Mouse (Mus musculus) cerebellum, adult 2 months (tissue): ENCODE data around the gene Vmn1r5. TPM values are rescaled to one million over a fixed set of nuclear protein-coding genes. Genes with fewer than 3 reads are reported as not detected.

Source experiments
- DNase-seq, 2 experiments: peaks; one replicate each; pipeline ENCODE4 v3.0.0; 2021
- H3K27ac ChIP-seq: fragments of 200-500 bp; 2 replicates; pipeline ENCODE4 v1.5.1; 2012; ENCODE audit warnings: low read length, control low read depth, inconsistent platforms; ENCODE audit not compliant: insufficient read depth
- H3K27me3 ChIP-seq: fragments of 200-500 bp; 2 replicates; pipeline ENCODE4 v1.6.1; 2012; ENCODE audit warnings: inconsistent platforms, mild to moderate bottlenecking, low read length, moderate library complexity; ENCODE audit not compliant: control insufficient read depth, insufficient read depth
- H3K4me1 ChIP-seq: fragments of 200-500 bp; 2 replicates; pipeline ENCODE4 v1.6.1; 2011; ENCODE audit warnings: low read length; ENCODE audit not compliant: control insufficient read depth, insufficient read depth
- H3K4me3 ChIP-seq: fragments of 200-500 bp; replicated peaks from 2 replicates; pipeline ENCODE3; 2011; ENCODE audit warnings: mild to moderate bottlenecking, low read depth, low read length, control low read depth; ENCODE audit not compliant: insufficient read depth
- CTCF ChIP-seq: fragments of 200-500 bp; IDR thresholded peaks from 2 replicates; pipeline ENCODE4 v1.5.1; 2011; ENCODE audit warnings: low read depth, mild to moderate bottlenecking, control low read depth, low read length, moderate library complexity, borderline replicate concordance; ENCODE audit not compliant: insufficient read depth
- POLR2A ChIP-seq: fragments of 200-500 bp; IDR thresholded peaks from 2 replicates; pipeline ENCODE4 v1.6.1; 2011; ENCODE audit warnings: low read length, control low read depth, borderline replicate concordance; ENCODE audit not compliant: insufficient read depth
- WGBS: fragments of 180-500 bp; shearing (Covaris S2); methylation state at CpG from one replicate; pipeline ENCODE4 v1.1.7; 2018; 5-methylcytosine and 5-hydroxymethylcytosine counted together
- polyA plus RNA-seq: library from polyadenylated mRNA; depleted of rRNA; stranded (reverse); fragments of >200 nt; gene quantifications from 2 replicates; pipeline ENCODE4 v1.2.3, GENCODE M21; 2012; rRNA removed

Vmn1r5 gene
- polyA plus RNA-seq, result not detected in 2 replicates

DNA sequence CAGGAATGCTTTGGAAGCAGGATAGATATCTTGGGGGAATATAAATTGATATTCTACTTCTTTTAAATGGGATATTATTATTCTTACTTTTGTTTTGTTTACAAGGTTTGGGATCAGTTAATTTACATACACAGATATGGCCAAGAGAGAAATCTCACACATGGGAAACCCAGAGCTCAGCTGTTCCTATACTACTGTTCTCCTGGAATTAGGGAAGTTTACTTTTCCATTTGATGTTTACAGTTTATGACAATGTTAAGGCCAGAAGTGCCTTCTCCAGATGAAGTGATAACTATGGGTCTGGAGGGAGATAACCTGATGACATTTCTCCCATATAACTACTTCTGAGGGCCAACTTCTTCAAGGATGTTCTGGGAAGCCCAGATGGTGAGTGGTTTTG is at the start of gene Vmn1r5:
Gene Vmn1r5 (plus strand): TSS at position 301 of the 400 bp plus-strand sequence.
- Histone ChIP-seq H3K27ac (no peak within 1 kb of the TSS), H3K4me1 (no peaks in the 10 kb centered on the region), H3K4me3 (no peak within 1 kb of the TSS), H3K27me3 (no peaks in the 10 kb centered on the region)
- TF ChIP-seq CTCF, result no peak
- TF ChIP-seq POLR2A, result no peak
- DNase-seq, result no peak

DNA sequence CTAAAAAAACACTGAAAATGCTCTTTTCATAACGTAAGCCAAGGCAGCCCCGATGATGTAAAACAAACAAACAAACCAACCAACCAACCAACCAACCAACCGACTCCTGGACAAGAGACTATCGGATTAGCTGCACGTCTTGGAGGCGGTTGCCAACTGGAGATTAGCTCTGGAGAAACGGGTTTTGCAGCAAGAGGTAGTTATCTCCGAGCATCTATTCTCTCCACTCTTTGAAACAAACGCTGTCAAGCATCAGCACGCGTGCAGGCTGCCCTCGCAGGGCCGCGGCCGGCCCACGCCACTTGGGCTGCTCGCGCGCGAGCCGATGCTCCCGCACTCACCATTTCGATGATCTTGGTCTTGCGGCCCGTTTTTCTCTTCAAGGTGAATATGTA is 46.7 kb upstream of the Vmn1r5 start:
- DNase-seq, result no peak
- H3K4me3 ChIP-seq, result peak overlapping the region; percentile 85
- H3K27me3 ChIP-seq, result no peaks in the 10 kb centered on the region
- 1% methylated on average over 25 of the region's 25 CpGs for WGBS
- peak overlapping the region; percentile 58 for H3K27ac ChIP-seq
- TF ChIP-seq POLR2A, result no peak
- TF ChIP-seq CTCF, result no peak
- no peaks in the 10 kb centered on the region; the same call in 1 of the 2 replicates for H3K4me1 ChIP-seq

DNA sequence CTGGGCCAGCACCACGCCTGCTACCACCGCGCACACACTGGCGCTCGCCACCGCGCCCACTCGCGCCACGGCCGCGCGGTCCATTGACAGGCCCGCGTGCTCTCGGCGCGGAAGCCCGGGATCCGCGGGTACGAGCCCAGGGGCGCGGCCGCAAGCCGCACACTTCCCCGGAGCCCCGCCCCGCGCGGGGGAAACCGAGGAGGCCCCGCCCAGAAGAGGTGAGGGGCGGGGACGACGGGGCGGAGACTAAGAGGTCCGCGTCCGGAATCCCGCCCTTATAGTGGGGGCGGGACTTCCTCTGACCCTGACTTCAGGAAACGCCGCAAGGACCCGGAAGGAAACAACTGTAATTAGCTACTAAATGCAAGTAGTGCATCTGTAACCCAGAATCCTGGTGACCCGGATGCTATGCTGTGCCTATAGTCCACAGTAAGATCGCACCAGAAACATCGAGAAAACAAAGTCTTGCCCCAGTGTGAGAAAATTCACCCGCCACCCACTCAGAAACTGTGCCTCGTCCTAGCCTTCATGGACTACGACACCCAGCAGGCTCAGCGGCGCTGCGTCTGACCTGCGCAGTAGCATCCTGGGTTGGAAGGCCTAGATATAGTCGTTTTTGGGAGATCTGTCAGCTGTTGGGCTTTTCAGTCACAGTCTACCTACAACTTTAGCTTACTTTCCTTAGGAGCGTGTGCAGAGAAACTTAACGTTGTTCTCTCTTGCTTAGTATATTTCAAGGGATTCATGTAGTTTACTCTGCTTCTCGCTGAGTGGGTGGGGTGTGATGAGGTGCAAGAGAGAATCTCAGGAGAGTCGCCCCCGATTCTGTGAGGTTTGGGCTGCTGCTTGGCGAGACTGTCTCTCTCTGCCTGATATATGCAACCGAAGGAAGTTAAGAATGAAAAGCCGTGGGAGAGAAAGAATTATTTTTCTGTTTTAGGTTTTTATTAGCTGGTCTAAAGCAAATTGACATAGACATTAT is 46.1 kb upstream of the Vmn1r5 start, which contains the start of the genes Nt5c3 and Vmn1r4:
Gene Nt5c3 (minus strand): TSS at position 207 of the 982 bp plus-strand sequence.
Gene Vmn1r4 (plus strand): TSS at position 290 of the 982 bp plus-strand sequence.
- peak; percentile 94 to 95 for DNase-seq

DNA sequence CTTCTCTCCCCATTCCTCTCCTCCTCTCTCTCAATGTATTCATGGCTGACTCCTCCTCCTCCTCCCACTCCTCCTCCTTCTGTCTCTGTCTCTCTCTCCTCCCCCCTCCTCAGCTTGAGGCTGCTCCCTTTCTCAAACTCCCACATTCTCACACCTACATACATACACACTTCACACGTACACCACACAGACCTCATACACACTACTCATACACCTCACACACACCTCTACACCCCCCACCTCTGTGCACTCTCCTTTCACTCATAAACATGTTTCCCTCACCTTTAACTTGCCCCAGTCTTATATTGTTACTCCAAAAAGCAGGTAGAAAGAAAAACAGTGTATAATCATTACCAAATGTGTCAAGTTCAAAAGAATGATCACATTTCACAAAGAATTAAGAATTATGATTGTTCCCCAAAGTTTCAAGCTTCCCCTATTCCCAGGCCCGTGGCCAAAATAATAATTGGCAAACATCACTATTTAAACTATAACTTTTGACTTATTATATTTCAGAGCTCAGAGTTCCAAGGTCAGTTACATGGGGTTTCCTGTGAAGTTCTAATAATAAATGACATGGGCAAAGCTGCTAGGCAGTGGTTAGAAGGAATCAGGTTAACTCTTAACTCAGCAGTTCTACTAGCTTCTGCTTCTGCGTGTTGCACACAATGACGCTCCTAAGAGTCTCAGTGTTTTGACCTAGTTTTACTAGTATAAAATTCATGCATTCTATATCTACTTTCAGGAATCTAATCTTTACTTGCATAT is 38.2 kb upstream of the Vmn1r5 start:
- WGBS, result 73% methylated on average over 4 of the region's 4 CpGs
- H3K4me1 ChIP-seq, result no peaks in the 10 kb centered on the region
- TF ChIP-seq CTCF (no peak), POLR2A (no peak)
- no peaks in the 10 kb centered on the region for H3K27me3 ChIP-seq
- H3K27ac ChIP-seq, result no peak overlapping the region
- H3K4me3 ChIP-seq, result no peak overlapping the region
- no peak for DNase-seq

More for the DNA sequence above, 46.1 kb upstream of the Vmn1r5 start, which contains the start of the genes Nt5c3 and Vmn1r4:
- Histone ChIP-seq H3K27ac (peak within 1 kb of the TSS; percentile 87), H3K4me3 (peak within 1 kb of the TSS; percentile 85), H3K4me1 (no peaks in the 10 kb centered on the region; the same call in 1 of the 2 replicates), H3K27me3 (no peaks in the 10 kb centered on the region)
- peak; percentile 70; the same call in 1 of the 2 replicates for TF ChIP-seq POLR2A
- TF ChIP-seq CTCF, result no peak
- WGBS, result 3% methylated on average over 64 of the region's 64 CpGs

DNA sequence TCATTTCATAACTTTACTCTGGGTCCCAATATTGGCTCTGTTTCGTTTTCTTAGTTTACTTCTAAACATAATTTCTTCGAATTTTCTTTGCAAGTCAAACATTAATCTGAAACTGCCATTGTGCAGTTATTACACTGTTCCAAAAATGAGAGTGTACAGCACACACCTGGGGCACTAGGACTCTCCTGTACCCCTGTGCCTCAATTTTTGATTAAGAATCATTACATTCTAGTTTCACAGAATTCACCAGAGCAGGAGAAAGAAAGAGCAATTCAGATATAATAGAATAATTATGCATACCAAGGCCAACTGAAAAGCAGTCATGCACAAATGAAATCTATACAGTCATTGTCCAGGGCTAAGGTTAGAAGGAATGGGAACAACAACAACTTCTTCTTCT is 37.6 kb upstream of the Vmn1r5 start:
- H3K4me1 ChIP-seq, result no peaks in the 10 kb centered on the region
- H3K27ac ChIP-seq, result no peak overlapping the region
- TF ChIP-seq CTCF, result no peak
- TF ChIP-seq POLR2A, result no peak
- 63% methylated on average over 2 of the region's 2 CpGs for WGBS
- DNase-seq, result no peak
- no peaks in the 10 kb centered on the region for H3K27me3 ChIP-seq
- no peak overlapping the region for H3K4me3 ChIP-seq

DNA sequence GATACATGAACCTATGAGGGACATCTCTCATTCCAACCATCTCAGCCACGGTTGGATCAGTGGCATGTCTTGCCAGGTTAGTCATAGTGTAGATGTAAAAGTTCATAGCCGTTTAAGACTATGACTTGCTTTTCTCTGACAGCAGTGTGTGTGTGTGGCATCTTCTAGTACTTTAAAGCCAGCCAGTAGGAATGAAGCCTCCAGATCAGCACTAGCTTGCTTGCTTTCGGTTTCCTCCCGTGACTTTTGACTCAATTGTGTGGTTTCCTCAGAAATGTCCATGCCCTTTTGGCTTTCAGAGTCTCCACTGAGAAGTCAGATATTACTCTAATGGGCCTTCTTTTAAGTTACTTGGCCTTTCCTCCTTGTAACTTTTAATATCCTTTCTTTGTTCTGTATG is 35.7 kb upstream of the Vmn1r5 start:
- no peak overlapping the region for H3K27ac ChIP-seq
- no peaks in the 10 kb centered on the region for H3K27me3 ChIP-seq
- WGBS, result 89% methylated on average over 4 of the region's 4 CpGs
- DNase-seq, result no peak
- H3K4me3 ChIP-seq, result no peak overlapping the region
- TF ChIP-seq POLR2A, result no peak
- TF ChIP-seq CTCF, result no peak
- H3K4me1 ChIP-seq, result no peaks in the 10 kb centered on the region

DNA sequence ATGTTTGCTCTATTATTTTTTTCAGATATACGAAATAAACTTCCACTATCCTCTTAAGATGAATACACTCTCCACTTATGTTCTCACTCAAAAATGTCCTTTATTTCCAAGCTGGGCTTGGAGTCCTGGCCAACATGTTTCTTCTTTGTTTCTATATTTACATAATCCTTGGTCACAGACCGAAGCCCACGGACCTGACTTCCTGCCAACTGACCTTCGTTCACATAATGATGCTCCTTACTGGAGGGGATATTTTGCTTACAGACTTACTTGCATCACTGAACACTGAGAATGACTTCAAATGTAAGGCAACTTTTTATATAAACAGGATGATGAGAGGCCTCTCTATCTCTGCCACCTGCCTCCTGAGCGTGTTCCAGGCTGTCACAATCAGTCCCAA is 13.6 kb upstream of the Vmn1r5 start:
- 31% methylated on average over 5 of the region's 5 CpGs for WGBS
- TF ChIP-seq POLR2A (no peak), CTCF (no peak)

More for the DNA sequence above, 13.6 kb upstream of the Vmn1r5 start:
- no peak overlapping the region for H3K27ac ChIP-seq
- H3K4me1 ChIP-seq, result no peaks in the 10 kb centered on the region
- H3K27me3 ChIP-seq, result no peaks in the 10 kb centered on the region
- no peak overlapping the region for H3K4me3 ChIP-seq
- no peak for DNase-seq
